Mouse (Mus musculus) liver, postnatal 0 days (tissue): ENCODE measurements around the gene Smim14. TPM values are rescaled to one million over a fixed set of nuclear protein-coding genes. Genes with fewer than 3 reads are reported as not detected.

Source experiments
- ATAC-seq: fragments of 200-750 bp; cut with Nextera tagmentation; 2 replicates; pipeline ENCODE4 v1.8.0; 2017; ENCODE audit warnings: mild to moderate bottlenecking, moderate library complexity
- DNase-seq: peaks from one replicate; pipeline ENCODE4 v3.0.0-alpha.2; 2016
- H3K27ac ChIP-seq: fragments of 300-500 bp; sonication (generic); 2 replicates; pipeline ENCODE4 v1.5.1; 2014; ENCODE audit warnings: antibody characterized with exemption, moderate library complexity, mild to moderate bottlenecking, low read depth
- H3K27me3 ChIP-seq: fragments of 300-500 bp; sonication (generic); 2 replicates; pipeline ENCODE4 v1.6.1; 2014; ENCODE audit warnings: low read length, control low read depth, mixed read lengths; ENCODE audit not compliant: insufficient read depth
- H3K36me3 ChIP-seq: fragments of 300-500 bp; sonication (generic); replicated peaks from 2 replicates; pipeline ENCODE4 v1.6.1; 2014; ENCODE audit warnings: mild to moderate bottlenecking, control low read depth, low read length, moderate library complexity, mixed read lengths; ENCODE audit not compliant: insufficient read depth
- H3K4me1 ChIP-seq: fragments of 300-500 bp; sonication (generic); 2 replicates; pipeline ENCODE4 v1.6.1; 2014; ENCODE audit warnings: antibody characterized with exemption, mild to moderate bottlenecking, control low read depth; ENCODE audit not compliant: insufficient read depth
- H3K4me2 ChIP-seq: fragments of 300-500 bp; sonication (generic); 2 replicates; pipeline ENCODE4 v1.6.1; 2014; ENCODE audit warnings: low read depth, mild to moderate bottlenecking, low read length, moderate library complexity, mixed read lengths
- H3K4me3 ChIP-seq: fragments of 300-500 bp; sonication (generic); 2 replicates; pipeline ENCODE4 v1.5.1; 2014; ENCODE audit warnings: low read depth, low read length
- H3K9ac ChIP-seq: fragments of 300-500 bp; sonication (generic); replicated peaks from 2 replicates; pipeline ENCODE4 v1.6.1; 2014; ENCODE audit warnings: mild to moderate bottlenecking, moderate library complexity
- H3K9me3 ChIP-seq: fragments of 300-500 bp; sonication (generic); 2 replicates; pipeline ENCODE4 v1.6.1; 2016; ENCODE audit warnings: mild to moderate bottlenecking, control low read depth, low read length, mixed read lengths
- CTCF ChIP-seq: sonication (generic); IDR thresholded peaks from 2 replicates; pipeline ENCODE4 v1.5.1; 2016; ENCODE audit warnings: antibody characterized with exemption, low read depth
- EP300 ChIP-seq: IDR thresholded peaks from 2 replicates; pipeline ENCODE4 v1.6.1; 2016; ENCODE audit warnings: antibody characterized with exemption, low read depth, mild to moderate bottlenecking
- WGBS: fragments of 180-500 bp; shearing (Covaris S2); extraction: QIAGEN DNeasy Blood & Tissue Kit; methylation state at CpG from one replicate; pipeline ENCODE4 v1.1.7; 2014; ENCODE audit not compliant: insufficient replicate concordance; 5-methylcytosine and 5-hydroxymethylcytosine counted together
- polyA plus RNA-seq: library from polyadenylated mRNA; unstranded; fragments of >200 nt; fragmentation: Nextera tagmentation; extraction: Ambion mirVana; gene quantifications from 2 replicates; pipeline ENCODE4 v1.2.1, GENCODE M21; 2015

The Smim14 gene
- polyA plus RNA-seq, 1 experiment from 2014 or later = 91.0 TPM

- Histone ChIP-seq H3K4me2 (no peak overlapping the region), H3K9ac (no peak overlapping the region), H3K9me3 (no peaks in the 10 kb centered on the region), H3K36me3 (peaks cover 34% of the 10 kb centered on the region), H3K4me3 (no peak overlapping the region), H3K27ac (no peak overlapping the region), H3K4me1 (no peaks in the 10 kb centered on the region), H3K27me3 (no peaks in the 10 kb centered on the region)
- TF ChIP-seq CTCF = no peak
- no peak for TF ChIP-seq EP300
- ATAC-seq = no peak
- 71% methylated on average over 4 of the region's 4 CpGs for WGBS
- DNase-seq = no peak
Measured at GRCm38 (mm10) chr5:65448941-65449340, 88.0 kb downstream of the Smim14 start.

GRCm38 (mm10) chr5:65447826-65448225 lies 89.2 kb downstream of the Smim14 start:
- DNase-seq (no peak), ATAC-seq (no peak)
- 73% methylated on average over 2 of the region's 2 CpGs for WGBS
- TF ChIP-seq EP300 (no peak), CTCF (no peak)
- H3K36me3 ChIP-seq = peaks cover 34% of the 10 kb centered on the region
- no peaks in the 10 kb centered on the region for H3K9me3 ChIP-seq
- H3K4me2 ChIP-seq = no peak overlapping the region
- no peak overlapping the region for H3K27ac ChIP-seq
- H3K9ac ChIP-seq = no peak overlapping the region
- H3K4me3 ChIP-seq = no peak overlapping the region
- no peaks in the 10 kb centered on the region for H3K4me1 ChIP-seq
- H3K27me3 ChIP-seq = no peaks in the 10 kb centered on the region

GRCm38 (mm10) chr5:65446756-65447155 lies 90.2 kb downstream of the Smim14 start:
- ATAC-seq = no peak
- no peak for DNase-seq
- Histone ChIP-seq H3K27ac (no peak overlapping the region), H3K4me2 (no peak overlapping the region), H3K9me3 (no peaks in the 10 kb centered on the region), H3K9ac (no peak overlapping the region), H3K4me1 (no peaks in the 10 kb centered on the region), H3K36me3 (peaks cover 29% of the 10 kb centered on the region), H3K4me3 (no peak overlapping the region), H3K27me3 (no peaks in the 10 kb centered on the region)
- no peak for TF ChIP-seq EP300
- WGBS = 70% methylated on average over 2 of the region's 2 CpGs

- no peak for TF ChIP-seq CTCF
- TF ChIP-seq EP300 = no peak
- no peaks in the 10 kb centered on the region for H3K4me1 ChIP-seq
- no peak for ATAC-seq
Measured at GRCm38 (mm10) chr5:65444981-65445380, 92.0 kb downstream of the Smim14 start.

GRCm38 (mm10) chr5:65438041-65438440 lies 98.9 kb downstream of the Smim14 start:
- ATAC-seq = no peak
- no peak for DNase-seq
- H3K27me3 ChIP-seq = no peaks in the 10 kb centered on the region
- no peak overlapping the region for H3K4me3 ChIP-seq
- no peaks in the 10 kb centered on the region for H3K9me3 ChIP-seq
- no peak for TF ChIP-seq CTCF
- no peak for TF ChIP-seq EP300
- no peak overlapping the region for H3K9ac ChIP-seq
- no peak overlapping the region for H3K27ac ChIP-seq
- no peak overlapping the region for H3K4me2 ChIP-seq
- peaks cover 5% of the 10 kb centered on the region for H3K4me1 ChIP-seq
- no peaks in the 10 kb centered on the region for H3K36me3 ChIP-seq

More at GRCm38 (mm10) chr5:65444981-65445380, 92.0 kb downstream of the Smim14 start:
- peak; percentile 25 for DNase-seq
- H3K4me3 ChIP-seq = no peak overlapping the region
- H3K9ac ChIP-seq = no peak overlapping the region
- H3K36me3 ChIP-seq = peaks cover 17% of the 10 kb centered on the region
- no peak overlapping the region for H3K27ac ChIP-seq
- H3K4me2 ChIP-seq = no peak overlapping the region
- H3K27me3 ChIP-seq = no peaks in the 10 kb centered on the region
- 34% methylated on average over 3 of the region's 6 CpGs for WGBS
- no peaks in the 10 kb centered on the region for H3K9me3 ChIP-seq

- Histone ChIP-seq H3K27ac (peak within 1 kb of the TSS; percentile 19), H3K4me3 (peak within 1 kb of the TSS; percentile 89), H3K4me1 (peaks cover 5% of the 10 kb centered on the region), H3K4me2 (peak within 1 kb of the TSS; percentile 66), H3K36me3 (no peaks in the 10 kb centered on the region), H3K9ac (peak within 1 kb of the TSS; percentile 55), H3K27me3 (no peaks in the 10 kb centered on the region), H3K9me3 (no peaks in the 10 kb centered on the region)
- TF ChIP-seq EP300 = no peak
- TF ChIP-seq CTCF = no peak
- 1% methylated on average over 48 of the region's 51 CpGs for WGBS
- ATAC-seq (peak; percentile 99), DNase-seq (peak; percentile 97)
Measured at GRCm38 (mm10) chr5:65435806-65436561, 101.0 kb downstream of the Smim14 start, which contains the start of gene Ugdh. Gene Ugdh, minus strand, starts transcription at chr5:65435949.
